Mouse (Mus musculus) myocyte (in vitro differentiated cells): ENCODE data around the gene Card11. TPM values are rescaled to one million over a fixed set of nuclear protein-coding genes. Genes with fewer than 3 reads are reported as not detected.

Experiments
- H3K27me3 ChIP-seq: one replicate; pipeline ENCODE4 v1.6.1; 2011; ENCODE audit not compliant: control insufficient read depth, insufficient read depth, insufficient read length
- H3K36me3 ChIP-seq: one replicate; pipeline ENCODE4 v1.6.1; 2011; ENCODE audit not compliant: control insufficient read depth, insufficient read depth
- H3K4me2 ChIP-seq: one replicate; pipeline ENCODE4 v1.6.1; 2011; ENCODE audit warnings: low read depth, control low read depth
- H3K4me3 ChIP-seq: one replicate; pipeline ENCODE4 v1.5.1; 2011; ENCODE audit warnings: mild to moderate bottlenecking, control low read depth, moderate library complexity
- H3K79me2 ChIP-seq: one replicate; pipeline ENCODE4 v1.6.1; 2011; ENCODE audit not compliant: control insufficient read depth, insufficient read depth
- H3ac ChIP-seq: one replicate; pipeline ENCODE4 v1.6.1; 2011; ENCODE audit not compliant: control insufficient read depth, insufficient read length
- CEBPB ChIP-seq: IDR thresholded peaks from 2 replicates; pipeline ENCODE4 v1.6.1; 2011; ENCODE audit warnings: mild to moderate bottlenecking, moderate library complexity; ENCODE audit not compliant: poor library complexity, insufficient read depth, severe bottlenecking
- E2F4 ChIP-seq: IDR thresholded peaks from one replicate; pipeline ENCODE4 v1.6.1; 2011; ENCODE audit warnings: mild to moderate bottlenecking, control low read depth, moderate library complexity; ENCODE audit not compliant: insufficient read depth
- MAX ChIP-seq: IDR thresholded peaks from one replicate; pipeline ENCODE4 v1.6.1; 2011; ENCODE audit warnings: low read depth, mild to moderate bottlenecking, control low read depth
- MYOD1 ChIP-seq, 3 experiments: IDR thresholded peaks; one replicate each; pipeline ENCODE4 v1.6.1; 2011; ENCODE audit warnings: control low read depth in 2 of 3, low read depth in 2 of 3, mild to moderate bottlenecking in 2 of 3, moderate library complexity in 1 of 3; ENCODE audit not compliant: insufficient read length in 2 of 3, control insufficient read depth in 1 of 3
- MYOG ChIP-seq, 3 experiments: IDR thresholded peaks; one replicate each; pipeline ENCODE4 v1.6.1; 2011; ENCODE audit warnings: control low read depth in 2 of 3, low read depth in 2 of 3, mild to moderate bottlenecking in 2 of 3; ENCODE audit not compliant: insufficient read length in 2 of 3, control insufficient read depth in 1 of 3, insufficient read depth in 1 of 3
- POLR2A ChIP-seq: IDR thresholded peaks from one replicate; pipeline ENCODE4 v1.6.1; 2011; ENCODE audit warnings: low read depth, mild to moderate bottlenecking, control low read depth, moderate library complexity; ENCODE audit not compliant: insufficient read length
- POLR2AphosphoS2 ChIP-seq: IDR thresholded peaks from one replicate; pipeline ENCODE4 v1.6.1; 2011; ENCODE audit warnings: low read depth, control low read depth; ENCODE audit not compliant: insufficient read length
- REST ChIP-seq: IDR thresholded peaks from one replicate; pipeline ENCODE4 v1.6.1; 2011; ENCODE audit warnings: mild to moderate bottlenecking, control low read depth, moderate library complexity; ENCODE audit not compliant: insufficient read depth, insufficient read length
- SRF ChIP-seq: IDR thresholded peaks from one replicate; pipeline ENCODE4 v1.6.1; 2011; ENCODE audit warnings: low read depth; ENCODE audit not compliant: control insufficient read depth, insufficient read length
- TCF12 ChIP-seq: IDR thresholded peaks from one replicate; pipeline ENCODE4 v1.6.1; 2011; ENCODE audit warnings: mild to moderate bottlenecking, control low read depth; ENCODE audit not compliant: poor library complexity, insufficient read depth, severe bottlenecking
- TCF3 ChIP-seq: IDR thresholded peaks from one replicate; pipeline ENCODE4 v1.6.1; 2011; ENCODE audit warnings: low read depth, control low read depth; ENCODE audit not compliant: insufficient read length
- USF1 ChIP-seq: IDR thresholded peaks from one replicate; pipeline ENCODE4 v1.6.1; 2011; ENCODE audit warnings: low read depth, mild to moderate bottlenecking, control low read depth, moderate library complexity
- polyA plus RNA-seq: library from polyadenylated mRNA; unstranded; fragments of >200 nt; fragmentation: generic; extraction: Trizol; gene quantifications from one replicate; pipeline ENCODE4 v1.2.1, GENCODE M21; 2012; ENCODE audit warnings: missing spikeins

Card11 gene
- polyA plus RNA-seq, 1 experiment, result 0.04 TPM

- H3K4me2 ChIP-seq, result no peak overlapping the region
- H3K36me3 ChIP-seq, result no peaks in the 10 kb centered on the region
- no peak overlapping the region for H3ac ChIP-seq
- TF ChIP-seq TCF12 (no peak), POLR2A (no peak), POLR2AphosphoS2 (no peak), TCF3 (no peak), MYOD1 (IDR thresholded peaks at IDR 0.05; ENCODE audit: control insufficient read depth in 1 of 3, insufficient read length in 2 of 3, low read depth in 2 of 3) (no peak), REST (no peak), CEBPB (no peak), USF1 (no peak), MAX (no peak), MYOG (IDR thresholded peaks at IDR 0.05; ENCODE audit: control insufficient read depth in 1 of 3, insufficient read depth in 1 of 3, insufficient read length in 2 of 3, low read depth in 2 of 3) (no peak), E2F4 (no peak), SRF (no peak)
- no peaks in the 10 kb centered on the region for H3K27me3 ChIP-seq
- H3K79me2 ChIP-seq, result no peaks in the 10 kb centered on the region
- H3K4me3 ChIP-seq, result no peak overlapping the region
These were observed 59.4 kb downstream of the Card11 start for GRCm38 (mm10) chr5:140940923-140941491.

GRCm38 (mm10) chr5:140940257-140940922 lies 60.0 kb downstream of the Card11 start:
- Histone ChIP-seq H3K79me2 (no peaks in the 10 kb centered on the region), H3K27me3 (no peaks in the 10 kb centered on the region), H3K4me3 (no peak overlapping the region), H3ac (no peak overlapping the region), H3K4me2 (no peak overlapping the region), H3K36me3 (no peaks in the 10 kb centered on the region)
- TF ChIP-seq MYOD1 (IDR thresholded peaks at IDR 0.05; ENCODE audit: control insufficient read depth in 1 of 3, insufficient read length in 2 of 3, low read depth in 2 of 3) (no peak), MAX (no peak), CEBPB (no peak), MYOG (IDR thresholded peaks at IDR 0.05; ENCODE audit: control insufficient read depth in 1 of 3, insufficient read depth in 1 of 3, insufficient read length in 2 of 3, low read depth in 2 of 3) (no peak), TCF3 (no peak), POLR2AphosphoS2 (no peak), SRF (no peak), E2F4 (no peak), TCF12 (no peak), POLR2A (no peak), USF1 (no peak), REST (no peak)

GRCm38 (mm10) chr5:140936816-140937215 lies 63.6 kb downstream of the Card11 start:
- no peaks in the 10 kb centered on the region for H3K27me3 ChIP-seq
- H3K79me2 ChIP-seq, result no peaks in the 10 kb centered on the region
- no peak overlapping the region for H3K4me3 ChIP-seq
- TF ChIP-seq TCF12, result no peak
- no peak for TF ChIP-seq REST
- TF ChIP-seq POLR2A, result no peak
- TF ChIP-seq POLR2AphosphoS2, result no peak
- H3ac ChIP-seq, result no peak overlapping the region
- no peak overlapping the region for H3K4me2 ChIP-seq
- H3K36me3 ChIP-seq, result no peaks in the 10 kb centered on the region

GRCm38 (mm10) chr5:140935848-140936247 lies 64.5 kb downstream of the Card11 start:
- no peaks in the 10 kb centered on the region for H3K79me2 ChIP-seq
- no peak overlapping the region for H3ac ChIP-seq
- no peak overlapping the region for H3K4me2 ChIP-seq
- H3K27me3 ChIP-seq, result no peaks in the 10 kb centered on the region
- TF ChIP-seq REST, result no peak
- TF ChIP-seq MYOG (IDR thresholded peaks at IDR 0.05; ENCODE audit: control insufficient read depth in 1 of 3, insufficient read depth in 1 of 3, insufficient read length in 2 of 3, low read depth in 2 of 3), result no peak
- no peak for TF ChIP-seq USF1
- no peak for TF ChIP-seq TCF12
- TF ChIP-seq TCF3, result no peak
- TF ChIP-seq SRF, result no peak
- no peak for TF ChIP-seq E2F4
- TF ChIP-seq CEBPB, result no peak
- TF ChIP-seq MYOD1 (IDR thresholded peaks at IDR 0.05; ENCODE audit: control insufficient read depth in 1 of 3, insufficient read length in 2 of 3, low read depth in 2 of 3), result no peak
- no peak for TF ChIP-seq MAX
- no peak for TF ChIP-seq POLR2A
- no peak for TF ChIP-seq POLR2AphosphoS2
- H3K36me3 ChIP-seq, result no peaks in the 10 kb centered on the region
- H3K4me3 ChIP-seq, result no peak overlapping the region
